Mouse (Mus musculus): ENCODE results near the gene Tst. TPM values are rescaled to one million over a fixed set of nuclear protein-coding genes. Genes with fewer than 3 reads are reported as not detected.

Gene Tst
- polyA plus RNA-seq (2012; fragmentation: generic; extraction: Trizol) = 9.8 TPM

- H3K4me3 ChIP-seq = peak within 1 kb of the TSS; percentile 45
- H3K36me3 ChIP-seq (ENCODE audit: control insufficient read depth, insufficient read depth) = no peaks in the 10 kb centered on the region
- no peak for TF ChIP-seq MYOD1 (IDR thresholded peaks at IDR 0.05; ENCODE audit: control insufficient read depth in 1 of 3, insufficient read length in 2 of 3, low read depth in 2 of 3)
- TF ChIP-seq REST (IDR thresholded peaks at IDR 0.05; ENCODE audit: insufficient read depth, insufficient read length) = no peak
- no peak for TF ChIP-seq MYOG (IDR thresholded peaks at IDR 0.05; ENCODE audit: control insufficient read depth in 1 of 3, insufficient read depth in 1 of 3, insufficient read length in 2 of 3, low read depth in 2 of 3)
- TF ChIP-seq POLR2AphosphoS2 (IDR thresholded peaks at IDR 0.05; ENCODE audit: insufficient read length, low read depth) = no peak
- TF ChIP-seq SRF (IDR thresholded peaks at IDR 0.05; ENCODE audit: control insufficient read depth, insufficient read length, low read depth) = no peak
- TF ChIP-seq TCF12 (IDR thresholded peaks at IDR 0.05; ENCODE audit: insufficient read depth, poor library complexity, severe bottlenecking) = no peak
- TF ChIP-seq E2F4 (IDR thresholded peaks at IDR 0.05; ENCODE audit: insufficient read depth) = no peak
- no peak for TF ChIP-seq POLR2A (IDR thresholded peaks at IDR 0.05; ENCODE audit: insufficient read length, low read depth)
- no peak for TF ChIP-seq USF1 (IDR thresholded peaks at IDR 0.05; ENCODE audit: low read depth)
- TF ChIP-seq MAX (IDR thresholded peaks at IDR 0.05; ENCODE audit: low read depth) = no peak
- no peak for TF ChIP-seq CEBPB (IDR thresholded peaks at IDR 0.05; ENCODE audit: insufficient read depth, poor library complexity, severe bottlenecking)
- H3K79me2 ChIP-seq (ENCODE audit: control insufficient read depth, insufficient read depth) = no peaks in the 10 kb centered on the region
- no peaks in the 10 kb centered on the region for H3K27me3 ChIP-seq (ENCODE audit: control insufficient read depth, insufficient read depth, insufficient read length)
- H3K4me2 ChIP-seq (ENCODE audit: low read depth) = peak within 1 kb of the TSS; percentile 98
- H3ac ChIP-seq (ENCODE audit: control insufficient read depth, insufficient read length) = peak within 1 kb of the TSS; percentile 1
These were observed at the start of gene Tst for GRCm38 (mm10) chr15:78405517-78406211. TSS of gene Tst (minus strand) at chr15:78405907.

- Histone ChIP-seq H3K79me2 (ENCODE audit: control insufficient read depth, insufficient read depth) (no peaks in the 10 kb centered on the region), H3ac (ENCODE audit: control insufficient read depth, insufficient read length) (no peak overlapping the region), H3K4me2 (ENCODE audit: low read depth) (no peak overlapping the region), H3K27me3 (ENCODE audit: control insufficient read depth, insufficient read depth, insufficient read length) (no peaks in the 10 kb centered on the region), H3K36me3 (ENCODE audit: control insufficient read depth, insufficient read depth) (no peaks in the 10 kb centered on the region), H3K4me3 (no peak overlapping the region)
- TF ChIP-seq SRF (IDR thresholded peaks at IDR 0.05; ENCODE audit: control insufficient read depth, insufficient read length, low read depth) (no peak), USF1 (IDR thresholded peaks at IDR 0.05; ENCODE audit: low read depth) (no peak), POLR2AphosphoS2 (IDR thresholded peaks at IDR 0.05; ENCODE audit: insufficient read length, low read depth) (no peak), MAX (IDR thresholded peaks at IDR 0.05; ENCODE audit: low read depth) (no peak), POLR2A (IDR thresholded peaks at IDR 0.05; ENCODE audit: insufficient read length, low read depth) (no peak), TCF3 (IDR thresholded peaks at IDR 0.05; ENCODE audit: insufficient read length, low read depth) (no peak), E2F4 (IDR thresholded peaks at IDR 0.05; ENCODE audit: insufficient read depth) (no peak)
These were observed 49.5 kb upstream of the Tst start for GRCm38 (mm10) chr15:78455168-78455567.

GRCm38 (mm10) chr15:78452929-78453328 is 47.2 kb upstream of the Tst start:
- TF ChIP-seq SRF (IDR thresholded peaks at IDR 0.05; ENCODE audit: control insufficient read depth, insufficient read length, low read depth) (no peak), MYOG (IDR thresholded peaks at IDR 0.05; ENCODE audit: control insufficient read depth in 1 of 3, insufficient read depth in 1 of 3, insufficient read length in 2 of 3, low read depth in 2 of 3) (peak in 1 of 3 experiments; percentile 69), E2F4 (IDR thresholded peaks at IDR 0.05; ENCODE audit: insufficient read depth) (no peak), MYOD1 (IDR thresholded peaks at IDR 0.05; ENCODE audit: control insufficient read depth in 1 of 3, insufficient read length in 2 of 3, low read depth in 2 of 3) (peak; percentile 7 to 26 (median 8)), POLR2AphosphoS2 (IDR thresholded peaks at IDR 0.05; ENCODE audit: insufficient read length, low read depth) (no peak)
- no peaks in the 10 kb centered on the region for H3K79me2 ChIP-seq (ENCODE audit: control insufficient read depth, insufficient read depth)
- H3K27me3 ChIP-seq (ENCODE audit: control insufficient read depth, insufficient read depth, insufficient read length) = no peaks in the 10 kb centered on the region

GRCm38 (mm10) chr15:78451201-78451600 is 45.5 kb upstream of the Tst start:
- H3K79me2 ChIP-seq (ENCODE audit: control insufficient read depth, insufficient read depth) = no peaks in the 10 kb centered on the region
- H3K4me3 ChIP-seq = no peak overlapping the region
- no peak overlapping the region for H3K4me2 ChIP-seq (ENCODE audit: low read depth)
- TF ChIP-seq MAX (IDR thresholded peaks at IDR 0.05; ENCODE audit: low read depth) (no peak), POLR2AphosphoS2 (IDR thresholded peaks at IDR 0.05; ENCODE audit: insufficient read length, low read depth) (no peak), SRF (IDR thresholded peaks at IDR 0.05; ENCODE audit: control insufficient read depth, insufficient read length, low read depth) (no peak), MYOG (IDR thresholded peaks at IDR 0.05; ENCODE audit: control insufficient read depth in 1 of 3, insufficient read depth in 1 of 3, insufficient read length in 2 of 3, low read depth in 2 of 3) (no peak), REST (IDR thresholded peaks at IDR 0.05; ENCODE audit: insufficient read depth, insufficient read length) (no peak), CEBPB (IDR thresholded peaks at IDR 0.05; ENCODE audit: insufficient read depth, poor library complexity, severe bottlenecking) (no peak), USF1 (IDR thresholded peaks at IDR 0.05; ENCODE audit: low read depth) (no peak), E2F4 (IDR thresholded peaks at IDR 0.05; ENCODE audit: insufficient read depth) (no peak), MYOD1 (IDR thresholded peaks at IDR 0.05; ENCODE audit: control insufficient read depth in 1 of 3, insufficient read length in 2 of 3, low read depth in 2 of 3) (no peak), POLR2A (IDR thresholded peaks at IDR 0.05; ENCODE audit: insufficient read length, low read depth) (no peak), TCF12 (IDR thresholded peaks at IDR 0.05; ENCODE audit: insufficient read depth, poor library complexity, severe bottlenecking) (no peak), TCF3 (IDR thresholded peaks at IDR 0.05; ENCODE audit: insufficient read length, low read depth) (no peak)
- H3K27me3 ChIP-seq (ENCODE audit: control insufficient read depth, insufficient read depth, insufficient read length) = no peaks in the 10 kb centered on the region
- no peak overlapping the region for H3ac ChIP-seq (ENCODE audit: control insufficient read depth, insufficient read length)
- H3K36me3 ChIP-seq (ENCODE audit: control insufficient read depth, insufficient read depth) = no peaks in the 10 kb centered on the region

More at GRCm38 (mm10) chr15:78452929-78453328, 47.2 kb upstream of the Tst start:
- Histone ChIP-seq H3K36me3 (ENCODE audit: control insufficient read depth, insufficient read depth) (no peaks in the 10 kb centered on the region), H3K4me3 (no peak overlapping the region), H3K4me2 (ENCODE audit: low read depth) (no peak overlapping the region), H3ac (ENCODE audit: control insufficient read depth, insufficient read length) (no peak overlapping the region)

- Histone ChIP-seq H3K27me3 (ENCODE audit: control insufficient read depth, insufficient read depth, insufficient read length) (no peaks in the 10 kb centered on the region), H3K4me2 (ENCODE audit: low read depth) (peak overlapping the region; percentile 40)
These were observed 44.7 kb upstream of the Tst start for GRCm38 (mm10) chr15:78450419-78450768.

More at GRCm38 (mm10) chr15:78450419-78450768, 44.7 kb upstream of the Tst start:
- Histone ChIP-seq H3K36me3 (ENCODE audit: control insufficient read depth, insufficient read depth) (no peaks in the 10 kb centered on the region), H3K4me3 (no peak overlapping the region), H3ac (ENCODE audit: control insufficient read depth, insufficient read length) (no peak overlapping the region), H3K79me2 (ENCODE audit: control insufficient read depth, insufficient read depth) (no peaks in the 10 kb centered on the region)
- TF ChIP-seq SRF (IDR thresholded peaks at IDR 0.05; ENCODE audit: control insufficient read depth, insufficient read length, low read depth) (no peak), E2F4 (IDR thresholded peaks at IDR 0.05; ENCODE audit: insufficient read depth) (no peak), MYOG (IDR thresholded peaks at IDR 0.05; ENCODE audit: control insufficient read depth in 1 of 3, insufficient read depth in 1 of 3, insufficient read length in 2 of 3, low read depth in 2 of 3) (no peak), TCF3 (IDR thresholded peaks at IDR 0.05; ENCODE audit: insufficient read length, low read depth) (no peak), POLR2AphosphoS2 (IDR thresholded peaks at IDR 0.05; ENCODE audit: insufficient read length, low read depth) (no peak), REST (IDR thresholded peaks at IDR 0.05; ENCODE audit: insufficient read depth, insufficient read length) (no peak), POLR2A (IDR thresholded peaks at IDR 0.05; ENCODE audit: insufficient read length, low read depth) (no peak), MYOD1 (IDR thresholded peaks at IDR 0.05; ENCODE audit: control insufficient read depth in 1 of 3, insufficient read length in 2 of 3, low read depth in 2 of 3) (no peak), MAX (IDR thresholded peaks at IDR 0.05; ENCODE audit: low read depth) (no peak), TCF12 (IDR thresholded peaks at IDR 0.05; ENCODE audit: insufficient read depth, poor library complexity, severe bottlenecking) (no peak), USF1 (IDR thresholded peaks at IDR 0.05; ENCODE audit: low read depth) (no peak), CEBPB (IDR thresholded peaks at IDR 0.05; ENCODE audit: insufficient read depth, poor library complexity, severe bottlenecking) (no peak)
